Mouse (Mus musculus): ENCODE measurements around the gene Mmp20.

The Mmp20 gene

DNA sequence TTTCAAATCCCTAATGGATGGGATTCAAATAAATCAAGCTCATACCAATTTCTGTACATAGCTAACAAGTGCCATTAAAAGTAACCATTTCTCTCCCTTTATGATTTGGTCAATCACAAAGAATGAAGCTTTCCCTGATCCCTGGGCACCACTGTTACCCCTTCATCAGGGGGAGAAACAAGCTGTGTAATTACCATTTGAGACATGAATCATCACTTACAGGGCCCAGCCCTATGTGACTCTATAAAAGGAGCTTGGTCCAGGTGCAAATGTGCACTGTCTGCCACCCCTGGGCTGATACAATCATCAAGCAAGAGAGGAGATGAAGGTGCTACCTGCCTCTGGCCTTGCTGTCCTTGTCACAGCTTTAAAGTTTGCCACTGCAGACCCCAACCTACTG, at the start of gene Mmp20:
Mmp20 (plus strand) TSS at position 301 of the 400 bp plus-strand sequence.
- no peak for DNase-seq

DNA sequence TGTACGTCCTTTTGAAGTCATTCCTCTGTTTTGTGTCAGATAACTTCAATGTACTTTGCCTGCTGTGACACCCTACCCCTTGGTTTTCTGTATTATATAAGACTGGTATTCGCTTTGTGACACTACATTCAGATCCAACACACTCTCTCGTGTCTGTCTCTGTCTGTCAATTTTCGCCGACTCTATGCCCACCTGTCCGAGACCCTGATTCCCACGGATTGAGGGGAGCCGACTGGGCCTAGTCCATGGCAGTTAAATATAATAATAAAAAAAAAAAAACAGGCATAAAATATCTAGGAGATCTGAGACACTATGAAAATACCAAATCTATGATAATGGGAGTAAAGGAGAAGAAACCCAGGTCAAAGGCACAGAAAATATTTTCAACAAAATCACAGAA, 38.0 kb upstream of the Mmp20 start:
- DNase-seq: no peak

DNA sequence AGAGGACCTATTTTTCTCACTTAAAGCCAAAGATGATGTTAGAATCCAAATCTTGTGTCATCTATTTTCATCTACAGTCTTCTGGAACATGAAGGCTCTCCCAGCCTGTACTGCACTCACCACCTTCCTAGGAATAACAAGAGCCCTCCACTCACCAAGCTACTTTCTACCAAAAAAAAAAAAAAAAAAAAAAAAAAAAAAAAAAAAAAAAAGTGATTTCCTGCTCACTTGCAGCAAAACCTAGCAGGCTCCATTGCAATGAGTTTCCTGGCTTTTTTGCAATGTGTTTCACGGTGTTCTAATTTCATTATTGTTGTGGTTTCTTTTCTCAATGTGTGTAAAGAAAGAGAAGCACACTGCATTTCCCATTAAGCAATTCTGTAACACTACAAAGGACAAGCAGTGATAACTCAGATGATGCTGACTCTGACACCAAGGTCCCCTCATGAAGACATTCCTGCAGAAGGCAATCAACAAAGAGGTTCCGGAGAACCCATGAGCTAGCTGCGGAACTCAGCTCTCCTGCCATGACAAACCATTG, 34.7 kb upstream of the Mmp20 start:
- no peak for DNase-seq

DNA sequence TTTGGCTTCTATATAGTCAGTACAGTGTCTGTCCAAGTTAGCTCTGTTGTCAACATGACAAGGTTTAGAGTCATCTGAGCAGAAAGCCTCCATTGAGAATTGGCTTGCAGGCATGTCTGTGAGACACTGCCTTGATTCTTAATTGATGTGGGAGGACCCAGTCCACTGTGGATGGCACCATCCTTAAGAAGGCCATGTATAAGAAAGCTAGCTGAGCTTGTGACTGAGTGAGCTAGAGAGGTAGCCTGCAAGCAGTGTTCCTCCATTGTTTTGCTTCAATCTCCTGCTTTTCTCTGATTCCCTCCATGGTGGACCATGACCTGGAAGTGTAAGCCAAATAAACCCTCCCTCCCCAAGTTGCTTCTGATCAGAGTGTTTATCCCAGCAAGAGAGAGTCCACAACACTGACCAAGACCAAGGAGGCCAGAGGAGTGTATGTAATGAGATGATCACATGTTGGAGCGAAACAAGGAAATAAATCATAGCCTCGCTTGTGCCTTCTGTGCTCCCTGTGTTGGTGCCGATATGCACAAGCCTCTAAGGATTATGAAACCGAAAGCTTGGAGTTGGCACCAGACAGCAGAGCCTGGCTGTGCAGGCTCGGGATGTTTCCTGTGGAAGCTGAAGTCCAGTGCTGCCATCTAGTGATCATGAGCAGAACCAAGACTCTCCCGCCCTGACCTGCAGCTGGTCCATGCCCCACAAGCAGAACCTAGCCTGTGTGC, 33.1 kb upstream of the Mmp20 start:
- peak; percentile 34 to 60 for DNase-seq

DNA sequence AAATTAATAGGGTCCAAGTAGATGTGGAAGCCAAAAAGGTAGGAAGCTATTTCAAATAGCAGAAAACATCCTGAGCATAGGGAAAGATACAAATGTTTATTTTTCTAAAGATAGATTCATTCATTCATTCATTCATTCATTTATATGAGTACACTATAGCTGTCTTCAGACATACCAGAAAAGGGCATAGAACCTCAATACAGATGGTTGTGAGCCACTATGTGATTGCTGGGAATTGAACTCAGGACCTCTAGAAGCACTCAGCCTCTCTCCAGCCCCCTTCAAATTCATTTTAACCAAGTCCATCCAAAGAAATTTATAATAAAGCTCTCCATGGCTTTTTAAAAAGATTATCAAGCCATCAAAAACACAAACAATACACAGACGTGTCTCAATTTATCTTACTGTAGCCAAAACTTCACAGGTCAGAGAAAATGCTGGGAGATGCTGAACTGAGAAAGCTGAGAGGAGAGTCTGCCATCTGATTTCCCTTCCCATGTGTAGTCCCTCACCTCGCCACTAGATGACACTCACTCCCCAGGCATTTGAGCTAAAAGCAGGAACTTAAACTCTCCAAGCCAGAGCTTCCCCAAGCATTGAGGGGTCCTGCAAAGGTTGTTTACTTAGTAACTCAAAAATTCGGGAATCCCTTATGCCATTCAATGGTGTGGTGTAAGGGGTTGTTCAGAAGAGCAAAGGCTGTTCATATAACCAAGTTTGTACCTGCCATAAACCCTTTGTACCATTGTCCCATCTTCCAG, 24.9 kb upstream of the Mmp20 start:
- DNase-seq: peak; percentile 49 to 72

DNA sequence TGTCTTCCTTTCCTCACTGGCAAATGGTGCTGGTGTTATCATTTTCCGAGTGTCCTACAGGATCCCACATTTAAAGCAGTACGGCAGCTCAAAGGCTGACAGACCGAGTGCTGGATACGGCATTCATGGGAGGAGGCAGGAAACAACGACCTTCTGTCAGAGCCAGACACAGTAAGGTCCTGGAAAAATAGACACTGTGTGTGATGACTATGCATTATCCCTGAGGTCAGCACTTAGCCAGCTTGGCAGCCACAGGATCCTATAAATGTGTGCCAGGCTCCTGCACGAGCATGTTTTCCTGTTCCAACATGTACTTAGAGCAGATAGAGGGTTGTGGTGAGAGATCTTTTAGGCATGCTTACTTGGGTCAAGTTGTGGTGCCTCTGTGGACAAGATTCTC, 24.0 kb upstream of the Mmp20 start:
- no peak for DNase-seq

DNA sequence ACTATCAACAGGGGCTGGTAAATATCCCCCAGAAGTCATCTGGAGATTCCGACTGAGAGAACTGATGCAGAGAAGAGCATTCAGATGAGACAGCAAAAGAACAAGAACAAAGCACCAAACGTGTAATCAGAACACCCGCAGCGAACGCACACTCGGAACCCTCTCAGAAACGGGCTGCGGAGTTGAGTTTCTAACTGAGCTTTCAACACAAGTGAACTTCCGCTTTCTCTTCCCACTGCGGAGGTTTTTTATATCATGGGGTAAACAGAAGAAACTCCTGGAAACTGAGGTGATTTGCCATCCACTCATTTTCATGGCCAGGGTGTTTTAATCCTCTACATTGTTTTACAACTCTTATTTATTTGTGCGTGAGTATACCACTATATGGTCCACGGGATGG, 22.4 kb upstream of the Mmp20 start:
- no peak for DNase-seq

DNA sequence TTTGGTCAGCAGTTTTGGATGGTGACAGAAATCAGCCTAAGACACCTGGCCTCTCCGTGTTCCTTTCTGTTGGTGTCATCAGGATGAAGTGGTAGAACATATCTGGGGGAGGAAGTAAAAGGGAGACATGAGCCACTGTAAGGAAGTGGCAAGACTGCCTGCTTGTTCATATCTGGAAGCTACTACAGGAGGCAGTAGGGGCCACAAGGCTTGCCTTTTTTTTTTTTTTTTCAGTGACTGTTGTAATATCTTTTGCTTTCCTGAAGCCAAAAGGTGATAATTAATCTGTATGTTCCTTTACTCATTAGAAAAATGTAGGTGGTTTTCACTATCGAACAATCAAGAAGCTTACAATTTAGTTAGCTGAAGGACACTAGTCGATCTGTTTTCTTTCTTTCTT, 5.4 kb upstream of the Mmp20 start:
- DNase-seq: no peak

DNA sequence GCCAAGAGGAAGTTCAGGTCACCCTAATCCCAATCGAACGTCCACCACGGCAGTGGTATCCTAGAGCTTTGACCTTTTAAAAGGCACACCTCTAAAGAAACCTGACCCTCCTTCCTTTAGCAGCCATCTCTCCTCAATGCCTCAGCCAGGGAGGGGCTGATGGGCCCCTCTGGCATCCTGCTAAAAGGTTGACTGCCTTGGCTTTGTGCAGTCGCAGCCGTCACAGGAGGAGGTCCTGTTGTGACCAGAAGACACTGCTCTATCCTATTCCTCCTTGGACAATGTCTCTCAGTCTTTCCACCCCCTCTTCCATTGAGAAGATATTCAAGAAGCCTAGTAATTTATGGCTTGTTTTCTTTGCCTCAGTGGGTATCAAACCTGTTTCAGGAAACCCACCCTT, 5.9 kb downstream of the Mmp20 start:
- no peak for DNase-seq

DNA sequence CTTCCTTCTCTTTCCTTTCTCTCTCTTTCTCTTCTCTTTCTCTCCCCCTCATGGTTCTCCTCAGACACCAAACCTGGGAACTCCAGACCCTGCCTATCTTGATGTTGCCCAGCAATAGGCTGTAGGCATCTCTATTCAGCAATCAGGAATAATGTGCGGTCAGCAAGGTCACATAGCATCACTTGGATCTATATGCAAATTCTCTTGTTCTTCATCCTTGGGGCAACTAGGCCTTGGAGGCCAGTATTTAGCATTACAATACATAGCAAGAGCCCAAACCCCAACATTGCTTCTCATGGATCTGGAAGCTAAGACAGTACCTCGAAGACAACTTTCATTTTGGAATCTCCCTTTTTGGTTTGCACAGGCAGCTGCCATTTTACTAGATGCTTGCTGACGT, 19.9 kb downstream of the Mmp20 start:
- DNase-seq: no peak

DNA sequence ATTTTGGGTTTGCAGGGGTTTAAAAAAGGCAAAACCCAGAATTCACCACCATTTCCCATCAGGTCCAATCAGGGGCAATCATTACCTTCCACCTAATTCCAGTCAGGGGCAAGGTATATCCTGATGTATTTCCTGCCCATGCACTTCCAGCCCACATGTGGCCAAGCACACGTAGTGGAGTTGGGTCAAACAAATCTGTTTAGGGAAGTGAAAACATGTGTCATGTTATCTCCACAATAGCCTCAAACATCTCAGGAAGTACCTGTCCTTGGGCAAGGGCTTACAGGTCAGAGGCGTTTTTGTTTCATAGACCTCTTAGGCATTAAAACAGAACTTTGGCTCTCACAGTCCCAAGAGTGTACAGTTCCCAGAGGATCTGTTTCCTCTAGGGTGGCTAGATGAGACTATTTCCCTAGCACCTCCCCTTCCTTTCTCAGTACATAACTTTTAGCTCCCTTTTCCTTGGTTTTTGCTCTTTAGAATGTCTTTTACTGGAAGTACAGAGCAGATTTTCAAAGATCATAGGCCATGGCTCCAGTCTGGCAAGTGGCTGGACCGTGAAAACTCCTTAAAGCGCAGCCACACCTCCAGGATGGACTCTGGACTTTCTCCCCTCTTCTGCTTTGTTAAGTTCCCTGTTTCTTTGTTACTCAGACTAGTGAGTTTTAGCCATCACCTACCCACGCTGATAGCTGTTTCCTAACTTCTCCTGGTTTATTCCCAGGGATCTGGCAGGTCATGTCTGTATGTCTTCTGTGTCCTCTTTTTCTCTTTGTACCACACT, 22.6 kb downstream of the Mmp20 start:
- DNase-seq: no peak

DNA sequence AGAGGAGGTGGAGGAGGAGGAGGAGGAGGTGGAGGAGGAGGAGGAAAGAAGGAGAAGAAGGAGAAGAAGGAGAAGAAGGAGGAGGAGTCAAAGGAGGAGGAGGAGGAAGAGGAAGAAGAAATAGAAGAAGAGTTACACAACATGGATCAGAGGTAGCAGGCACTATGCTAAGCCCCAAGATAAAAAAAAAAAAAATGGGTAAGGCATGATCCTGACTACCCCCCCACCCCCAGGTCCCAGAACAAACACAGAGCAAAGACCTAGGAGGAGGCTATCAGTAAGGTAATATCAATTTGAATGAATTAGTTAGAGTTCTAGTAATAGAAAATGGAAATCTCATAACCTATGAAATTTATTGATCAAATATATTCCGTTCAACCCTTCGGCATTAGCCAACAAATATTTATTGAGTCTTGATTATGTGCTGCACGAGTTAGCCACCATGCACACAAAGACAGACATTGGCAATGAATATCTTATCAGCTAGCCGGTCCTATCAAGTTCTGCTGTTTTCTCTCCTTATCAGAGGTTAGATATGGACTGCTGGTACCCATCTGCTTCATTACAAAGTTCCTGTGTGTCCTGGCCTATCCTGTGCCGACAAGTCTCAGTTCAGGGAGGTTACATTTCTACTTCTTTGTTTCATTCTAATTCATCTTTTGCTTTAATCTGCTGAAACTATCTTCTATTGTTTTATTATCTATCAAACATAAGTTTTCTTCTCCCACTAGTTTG, 24.5 kb downstream of the Mmp20 start:
- DNase-seq: no peak

DNA sequence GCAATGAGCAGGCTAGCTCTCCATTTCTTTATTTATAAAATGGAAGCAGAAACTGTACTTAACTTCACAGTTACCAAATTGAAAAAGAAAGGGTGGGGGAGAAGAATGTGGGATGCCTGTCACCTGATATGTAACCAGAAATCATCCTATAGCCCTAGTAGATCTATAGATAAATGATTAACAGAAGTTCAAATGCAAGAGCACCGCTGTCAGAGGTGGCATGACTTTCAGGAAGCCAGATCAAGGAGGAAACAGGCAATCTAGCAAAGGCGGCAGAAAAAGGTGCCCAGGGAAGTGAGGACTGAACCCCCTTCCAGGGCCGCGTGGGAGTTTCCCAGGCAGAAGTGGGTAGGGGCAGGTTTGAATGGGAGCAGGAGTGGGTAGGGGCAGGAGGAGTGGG, 29.9 kb downstream of the Mmp20 start:
- DNase-seq: no peak

DNA sequence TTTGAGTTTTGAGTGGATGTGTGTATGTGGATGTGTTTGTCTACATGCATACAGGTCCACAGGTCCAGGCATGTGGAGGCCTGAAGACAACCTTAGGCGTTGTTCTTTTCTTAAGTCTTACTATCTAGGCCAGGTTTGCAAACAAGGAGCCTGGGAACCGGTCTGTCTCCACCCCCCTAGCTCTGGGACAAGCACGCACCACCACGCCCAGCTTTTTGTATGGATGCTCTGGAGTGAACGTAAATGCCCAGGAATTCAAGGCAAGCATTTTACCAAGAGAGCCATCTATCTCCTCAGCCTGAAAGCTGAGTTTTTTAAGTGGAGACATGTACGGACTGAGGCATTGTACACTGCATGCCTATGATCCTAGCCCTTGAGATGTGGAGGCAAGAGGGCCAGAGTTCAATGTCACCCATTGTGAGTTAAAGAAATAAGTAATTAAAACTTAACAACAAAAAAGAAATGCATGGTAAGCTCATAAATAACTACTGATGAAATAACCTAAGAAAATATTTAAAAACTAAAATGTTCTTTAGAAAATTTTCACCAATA, 31.5 kb downstream of the Mmp20 start:
- DNase-seq: no peak

DNA sequence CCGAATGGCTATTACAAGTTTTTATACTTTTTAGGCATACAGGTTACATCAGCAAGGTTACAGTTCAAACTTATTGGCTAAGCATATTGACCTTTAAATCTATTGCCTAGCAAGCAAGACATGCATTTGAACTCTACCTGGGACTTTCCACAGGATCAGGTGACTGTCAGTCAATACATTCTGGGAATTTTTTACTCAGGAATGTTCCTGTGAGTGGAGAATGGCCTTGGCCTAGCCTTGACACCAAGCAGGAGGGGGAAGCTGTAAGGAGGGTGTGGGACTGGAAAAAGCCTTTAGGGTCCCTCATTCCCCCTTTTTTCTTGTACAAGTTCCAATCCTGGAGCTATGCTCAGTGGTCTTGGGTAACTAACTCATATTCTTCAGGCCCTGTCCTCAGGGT, 33.3 kb downstream of the Mmp20 start:
- no peak for DNase-seq

DNA sequence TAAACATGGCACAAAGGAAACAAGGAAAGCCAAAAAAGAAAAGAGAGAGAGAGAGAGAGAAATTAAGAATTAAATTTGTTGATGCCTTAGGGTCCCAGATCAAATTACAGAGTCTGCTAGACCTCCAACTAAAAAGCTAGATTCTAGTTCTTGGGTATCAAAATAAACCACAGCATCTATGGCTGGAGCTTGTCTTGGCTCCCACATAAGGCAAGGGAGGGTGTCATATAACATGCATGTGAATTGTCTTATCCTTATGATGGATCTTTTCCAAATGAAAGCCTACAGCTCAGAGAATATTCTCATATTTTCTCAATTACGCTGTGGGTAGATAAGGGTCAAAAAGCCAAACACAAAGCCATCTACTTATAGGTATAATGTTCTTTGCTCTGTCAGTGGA, 41.6 kb downstream of the Mmp20 start:
- DNase-seq: no peak

DNA sequence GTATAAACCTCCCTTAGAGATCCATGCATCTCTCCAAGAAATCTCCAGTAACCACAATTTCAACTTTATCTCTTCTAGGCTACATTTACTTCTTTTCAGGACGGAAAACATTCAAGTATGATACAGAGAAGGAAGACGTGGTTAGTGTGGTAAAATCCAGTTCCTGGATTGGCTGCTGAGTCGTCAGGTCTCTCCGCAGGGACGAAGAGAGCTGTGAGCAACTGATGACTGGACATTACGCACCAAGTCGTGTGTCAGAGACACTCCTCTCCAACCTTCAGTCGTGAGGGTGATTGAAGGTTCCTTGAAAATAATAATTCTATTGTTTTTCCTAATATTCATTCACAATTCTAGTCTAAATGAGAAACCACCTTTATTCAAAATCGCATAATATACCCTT, 45.0 kb downstream of the Mmp20 start:
- no peak for DNase-seq

DNA sequence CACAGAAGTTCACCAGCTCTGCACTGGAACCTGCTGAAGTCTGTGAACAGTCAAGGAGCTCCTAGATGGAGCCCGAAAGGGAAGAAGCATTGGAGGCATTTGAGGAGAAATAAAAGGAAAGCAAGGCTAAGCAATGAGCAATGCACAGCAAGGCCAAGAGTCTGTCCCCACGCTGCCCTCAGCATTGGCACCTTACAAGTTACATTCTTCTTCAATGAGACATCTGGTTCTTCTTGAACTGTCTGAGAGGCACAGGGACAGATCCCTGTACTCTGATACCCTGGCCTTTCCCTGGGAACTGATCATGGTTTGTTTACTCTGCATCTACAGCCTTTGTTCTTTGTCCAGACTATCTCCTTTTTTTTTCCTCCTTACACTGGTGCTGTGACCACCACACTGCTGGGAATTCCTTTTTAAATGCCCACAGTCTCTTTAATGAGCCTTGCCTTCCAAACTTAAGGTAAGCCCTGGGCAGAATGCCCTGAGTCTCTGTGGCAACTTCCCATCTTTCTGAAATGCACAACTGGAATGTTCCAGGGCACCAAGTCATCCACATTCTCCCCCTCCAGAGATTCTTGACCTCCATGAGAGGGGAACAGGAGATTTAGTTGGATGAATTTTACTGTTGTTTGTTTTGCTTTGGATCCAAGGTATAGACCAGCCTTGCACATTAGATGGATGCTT, 50.3 kb downstream of the Mmp20 start:
- no peak for DNase-seq

DNA sequence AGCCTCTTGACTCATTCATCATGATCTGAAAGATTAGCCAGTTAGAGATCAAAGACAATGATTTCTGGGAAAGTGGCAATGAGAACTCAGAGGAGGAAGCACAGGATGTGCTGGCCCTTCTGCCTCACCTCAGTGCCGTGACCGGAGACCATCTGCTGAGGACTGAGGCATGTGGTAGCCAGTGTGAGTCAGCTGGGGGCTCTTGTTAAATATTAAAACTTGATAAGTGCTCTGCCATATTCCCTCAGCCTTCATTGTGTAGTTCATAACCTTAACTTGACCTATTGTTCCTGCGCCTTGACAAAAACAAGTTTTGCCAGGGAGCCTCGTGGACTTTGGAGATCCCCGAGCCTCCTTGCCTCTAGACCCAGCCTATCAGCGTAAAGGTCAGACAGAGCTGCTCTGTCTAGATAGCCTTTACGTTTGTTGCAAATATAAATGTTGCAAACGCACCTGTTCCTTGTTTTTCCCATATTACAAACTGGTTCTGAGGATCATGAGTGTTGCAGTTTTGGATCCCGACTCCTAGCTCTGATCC, 54.1 kb downstream of the Mmp20 start:
- DNase-seq: no peak

DNA sequence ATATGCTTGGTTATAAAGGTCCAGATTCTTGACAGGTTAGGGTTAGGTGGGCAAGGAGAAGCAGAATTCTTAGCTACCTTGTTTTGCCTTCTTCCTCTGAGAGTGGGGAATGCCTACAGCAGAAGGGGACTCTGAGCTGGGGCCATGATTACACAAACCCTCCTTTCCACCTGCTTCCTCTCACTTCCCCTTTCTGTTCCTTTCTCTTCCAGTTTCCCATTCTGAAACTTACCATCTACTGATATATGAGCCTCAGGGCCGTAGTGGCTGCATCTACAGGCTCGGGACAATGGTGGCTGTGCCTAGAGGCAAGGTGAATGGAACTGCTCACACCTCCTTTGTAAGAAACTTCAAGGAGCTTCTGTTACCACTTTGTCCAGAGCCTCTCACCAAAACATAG, 58.0 kb downstream of the Mmp20 start:
- DNase-seq: no peak

DNA sequence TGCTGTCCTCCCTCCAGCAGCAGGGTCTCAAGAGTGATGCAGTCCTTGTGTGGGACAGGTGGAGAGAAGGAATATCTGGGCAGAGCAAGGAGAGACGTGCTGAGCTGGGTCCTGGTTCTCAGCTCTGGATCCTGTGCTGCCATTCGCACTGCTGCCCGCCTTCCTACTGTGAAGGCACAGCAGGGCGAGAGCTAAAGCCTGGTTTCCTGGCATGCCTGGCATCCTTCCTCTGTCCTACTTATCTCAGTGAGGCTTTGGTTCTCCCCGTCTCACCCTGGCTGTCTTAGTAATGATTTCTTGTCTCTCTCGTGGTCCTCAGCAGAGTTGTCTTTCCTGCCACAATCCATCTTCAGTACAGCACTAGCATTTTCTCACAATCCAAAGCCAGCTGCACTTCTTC, 61.8 kb downstream of the Mmp20 start:
- DNase-seq: no peak

DNA sequence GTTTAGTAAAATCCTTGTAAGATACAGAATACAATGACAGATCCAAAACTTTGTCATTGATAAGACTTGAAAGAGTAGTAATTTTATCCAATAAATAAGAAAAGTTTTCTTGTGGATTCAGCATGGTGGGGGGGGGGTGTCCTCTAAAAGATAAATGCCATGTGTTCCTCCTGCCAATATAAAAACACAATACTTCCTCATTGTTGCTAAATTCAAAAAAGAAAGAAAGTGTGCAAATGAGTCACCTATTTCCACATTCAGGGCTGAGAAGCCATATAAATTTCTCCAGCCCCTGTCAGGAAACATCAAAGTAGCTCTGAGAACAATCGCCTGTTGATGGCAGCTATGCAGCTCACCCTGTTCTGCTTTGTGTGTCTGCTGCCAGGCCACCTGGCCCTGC, 63.8 kb downstream of the Mmp20 start, which contains the start of gene Mmp7:
Mmp7 (plus strand) TSS at position 301 of the 400 bp plus-strand sequence.
- no peak for DNase-seq

All from spleen, adult 18-20 months (tissue).